Mouse (Mus musculus) left cerebral cortex, adult 8-10 months (tissue): Measurements from ENCODE around the gene Kif2a. TPM values are rescaled to one million over a fixed set of nuclear protein-coding genes. Genes with fewer than 3 reads are reported as not detected.
A peak's percentile ranks its signal among the peaks of the same experiment; 100 is the strongest.
"Not testable (repeated sequence)": the region's sequence is repeated elsewhere in the genome, so short reads cannot be mapped to it uniquely, and the experiment has no call there.

Experiments
- DNase-seq, 2 experiments: peaks; one replicate each; pipeline ENCODE4 v3.0.0; 2022; ENCODE audit warnings: low spot score in 2 of 2
- total RNA-seq, 4 experiments: library from RNA; stranded (reverse); gene quantifications; 2 replicates each; pipeline ENCODE4 v1.2.4; 2022

The Kif2a gene
- total RNA-seq, 4 experiments from 2014 or later = 77.4 to 94.3 (median 88.1) TPM

DNA sequence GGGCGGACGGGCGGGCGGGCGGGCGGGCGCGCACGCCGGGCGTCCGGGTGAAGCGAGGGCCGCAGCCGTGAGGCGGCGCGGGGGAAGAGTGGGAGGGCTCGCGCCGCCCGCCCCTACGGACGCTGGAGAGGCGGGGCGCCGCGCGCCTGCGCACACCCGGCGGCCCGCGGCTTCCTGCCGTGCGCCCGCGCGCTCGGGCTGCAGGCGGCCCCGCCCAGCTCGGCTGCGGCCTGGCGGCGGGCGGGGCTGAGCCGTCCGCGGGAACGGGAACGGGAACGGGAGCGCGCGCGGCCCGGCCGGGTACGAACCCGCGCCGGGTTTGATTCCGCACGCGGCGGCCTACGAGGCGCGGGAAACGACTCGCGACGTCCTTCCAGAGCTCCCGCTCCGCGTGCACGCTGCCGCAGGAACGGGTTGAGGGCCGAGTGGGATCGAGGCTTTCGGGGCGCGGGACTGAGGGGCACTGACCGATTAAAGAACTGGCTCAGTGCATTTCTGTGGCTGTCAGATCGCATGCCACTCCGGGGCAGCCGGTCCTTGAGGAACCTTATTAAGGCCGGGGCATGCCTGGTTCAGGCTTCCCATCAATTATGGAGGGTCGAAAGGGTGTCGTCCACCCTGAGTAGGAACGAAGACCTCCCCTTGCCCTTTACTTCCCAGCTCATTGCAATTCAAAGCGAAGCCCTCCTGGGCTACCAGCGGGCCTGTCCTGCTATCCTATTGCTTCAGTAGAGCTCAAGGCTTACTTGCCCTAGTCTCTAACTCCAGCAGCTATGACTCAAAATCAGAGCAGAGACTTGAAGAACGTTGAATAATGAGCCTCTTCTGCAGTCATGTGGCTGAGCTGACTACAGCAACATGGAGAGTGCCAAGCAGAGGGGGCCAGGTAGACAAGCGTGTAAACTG lies 593 bp upstream of the Kif2a start:
- peak; percentile 37 to 71 for DNase-seq

DNA sequence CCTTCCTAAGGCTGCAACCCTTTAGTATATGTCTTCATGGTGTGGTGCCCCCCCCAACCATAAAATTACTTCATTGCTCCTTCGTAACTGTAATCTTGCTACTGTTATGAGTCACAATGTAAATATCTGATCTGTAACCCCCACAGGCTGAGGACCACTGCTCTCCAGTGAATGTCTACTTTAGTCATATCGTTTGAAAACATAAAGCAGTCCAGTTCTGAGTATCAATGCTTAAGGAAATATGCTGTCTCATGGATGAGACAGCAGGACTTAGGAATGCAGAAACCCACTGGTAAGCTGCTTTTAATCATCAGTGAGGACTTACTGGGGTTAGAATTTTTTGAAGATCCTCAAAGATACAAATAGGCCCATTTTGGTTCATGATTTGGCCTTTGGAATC lies 2.5 kb downstream of the Kif2a start:
- DNase-seq = no peak

DNA sequence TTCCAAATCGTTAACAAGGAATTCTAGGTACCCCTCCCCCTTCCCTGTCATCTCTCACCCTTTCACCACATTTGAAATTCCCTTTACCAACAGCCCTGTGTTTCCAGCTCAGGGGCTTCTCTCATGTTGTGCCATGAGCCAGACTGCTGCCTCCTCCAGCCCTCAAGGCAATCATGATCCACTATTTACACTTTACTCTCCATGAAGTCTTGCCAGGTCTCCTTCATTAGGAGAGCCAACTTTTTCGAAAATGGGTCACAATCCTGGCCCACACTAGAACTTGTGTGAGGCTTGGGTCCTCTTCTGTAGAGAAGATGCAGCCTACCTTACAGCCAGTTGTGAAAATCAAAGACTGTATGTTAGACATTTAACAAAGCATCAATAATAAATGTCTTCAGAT lies 8.0 kb downstream of the Kif2a start:
- no peak for DNase-seq

DNA sequence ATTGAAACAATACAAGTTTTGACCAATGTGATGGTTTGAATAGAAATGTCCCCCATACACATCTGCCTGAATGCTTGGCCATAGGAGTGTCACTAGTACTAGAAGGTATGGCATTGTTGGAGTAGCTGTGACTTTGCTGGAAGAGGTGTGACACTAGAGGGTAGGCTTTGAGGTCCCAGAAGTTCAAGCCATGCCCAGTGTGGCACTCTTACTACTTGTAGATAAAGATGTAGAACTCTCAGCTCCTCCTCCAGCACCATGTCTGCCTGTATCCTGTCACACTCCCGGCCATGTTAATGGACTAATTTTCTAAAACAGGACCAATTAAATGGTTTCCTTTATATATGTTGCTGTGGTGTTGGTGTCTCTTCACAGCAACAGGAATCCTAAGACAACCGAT lies 10.3 kb downstream of the Kif2a start:
- no peak for DNase-seq

DNA sequence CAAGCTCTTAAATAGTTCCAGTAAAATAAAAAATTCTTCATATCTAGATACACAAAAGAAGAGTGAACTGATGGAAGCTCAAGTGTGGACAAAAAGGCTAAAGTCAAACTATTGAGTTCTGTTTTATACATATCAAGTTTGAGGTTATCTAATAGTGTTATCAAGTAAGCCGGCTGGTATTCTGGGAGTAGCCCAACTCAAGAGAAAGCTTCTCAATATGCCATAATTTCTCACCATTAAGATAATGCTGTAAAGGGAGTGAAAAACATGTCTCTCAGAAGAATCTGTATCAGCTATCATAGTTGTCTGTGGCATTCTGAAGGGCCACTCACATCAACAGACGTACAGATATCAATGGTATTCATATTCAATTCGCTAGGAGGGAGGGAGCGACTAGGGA lies 13.8 kb downstream of the Kif2a start:
- no peak for DNase-seq

DNA sequence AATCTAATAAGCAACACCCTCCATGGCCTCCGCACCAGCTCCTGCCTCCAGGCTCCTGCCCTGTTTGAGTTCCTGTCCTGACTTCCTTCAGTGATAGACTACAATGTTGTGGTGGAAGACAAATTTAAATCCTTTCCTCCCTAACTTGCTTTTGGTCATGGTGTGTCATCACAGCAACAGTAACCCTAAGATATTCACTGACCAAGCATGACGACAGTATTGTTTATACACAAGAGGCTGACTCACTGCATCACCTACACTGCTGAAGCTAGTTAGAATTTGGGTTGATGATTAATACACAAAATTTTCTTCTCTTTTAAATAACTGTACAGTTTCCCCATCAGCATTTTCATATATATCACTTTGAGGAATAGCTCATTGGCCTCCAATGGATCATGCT lies 18.7 kb downstream of the Kif2a start:
- no peak for DNase-seq

DNA sequence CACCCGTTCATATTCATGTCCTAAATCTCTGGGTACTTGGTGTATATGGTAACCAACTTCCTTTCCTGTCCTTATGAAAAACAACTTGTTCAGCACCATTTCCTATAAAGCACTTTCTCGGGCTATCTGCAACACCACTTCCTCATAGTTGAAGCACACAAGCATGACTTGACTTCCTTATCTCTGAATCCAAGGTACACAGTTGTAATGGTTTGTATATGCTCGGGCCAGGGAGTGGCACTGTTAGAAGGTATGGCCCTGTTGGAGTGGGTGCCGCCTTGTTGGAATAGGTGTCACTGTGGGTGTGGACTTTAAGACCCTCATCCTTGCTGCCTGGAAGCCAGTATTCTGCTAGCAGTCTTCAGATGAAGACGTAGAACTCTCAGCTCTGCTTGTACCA lies 23.3 kb downstream of the Kif2a start:
- DNase-seq = no peak

DNA sequence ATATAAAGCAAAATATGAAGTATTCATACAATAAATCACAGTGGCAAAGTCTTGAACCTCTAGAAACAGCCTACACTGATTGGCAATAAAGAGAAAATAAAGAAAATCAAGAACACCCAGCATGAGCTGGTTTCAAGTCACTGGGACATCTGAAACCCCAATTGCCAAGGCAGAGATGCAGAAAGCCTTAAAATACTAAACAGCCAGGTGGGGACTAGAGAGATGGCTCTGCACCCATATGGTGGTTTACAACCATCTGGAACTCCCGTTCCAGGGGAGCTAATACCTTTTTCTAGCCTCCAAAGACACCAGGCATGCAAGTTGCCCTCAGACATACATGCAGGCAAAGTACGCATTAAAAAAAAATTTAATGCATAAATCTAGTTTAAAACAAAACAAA lies 23.9 kb downstream of the Kif2a start:
- no peak for DNase-seq

DNA sequence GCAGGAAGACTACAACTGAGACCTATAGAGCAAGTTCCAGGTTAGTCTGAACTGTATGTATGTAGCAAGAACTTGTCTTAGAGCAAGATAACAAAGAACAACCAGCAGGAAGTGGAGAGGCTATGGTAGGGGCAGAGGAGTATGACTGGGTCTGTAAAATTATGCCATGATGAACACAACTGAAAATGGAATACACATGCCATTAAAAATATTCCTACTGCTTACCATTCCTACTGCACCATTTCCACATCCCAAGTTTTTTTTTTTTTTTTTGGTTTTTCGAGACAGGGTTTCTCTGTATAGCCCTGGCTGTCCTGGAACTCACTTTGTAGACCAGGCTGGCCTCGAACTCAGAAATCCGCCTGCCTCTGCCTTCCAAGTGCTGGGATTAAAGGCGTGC lies 24.4 kb downstream of the Kif2a start:
- DNase-seq = not testable (repeated sequence)

DNA sequence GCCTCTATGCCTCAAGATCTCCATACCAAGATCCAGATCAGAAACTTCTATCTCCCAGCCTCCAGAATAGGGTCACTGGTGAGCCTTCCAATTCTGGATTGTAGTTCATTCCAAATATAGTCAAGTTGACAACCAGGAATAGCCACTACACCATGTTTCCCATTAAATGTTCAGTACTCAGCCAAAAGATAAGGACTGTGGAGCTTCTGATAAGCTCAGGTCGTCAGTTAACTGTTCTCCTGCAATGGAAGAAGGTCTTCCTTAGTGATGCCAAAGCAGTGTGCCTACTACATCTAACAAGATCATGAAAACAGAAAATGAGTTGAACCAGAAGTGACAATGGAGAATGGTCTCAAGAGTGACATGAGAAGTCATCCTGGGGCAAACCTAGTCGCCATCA lies 25.0 kb downstream of the Kif2a start:
- DNase-seq = no peak

DNA sequence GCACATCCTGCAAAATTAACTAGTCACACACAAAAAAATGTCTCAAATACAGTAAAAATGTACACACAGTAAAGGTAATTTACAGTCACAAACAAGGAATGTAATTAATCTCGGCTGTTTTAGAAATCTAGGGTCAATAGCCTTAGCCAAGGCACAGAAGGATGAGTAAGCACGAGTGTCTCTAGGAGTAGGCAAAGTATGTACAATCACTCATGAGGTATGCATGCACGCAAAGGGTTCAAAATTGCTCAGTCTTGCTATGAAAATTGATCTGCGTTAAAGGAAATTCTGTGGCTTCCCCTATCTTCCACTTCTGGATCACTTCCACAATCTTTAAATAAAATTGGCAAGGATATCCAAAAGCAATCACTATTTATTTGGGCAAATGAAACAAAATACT lies 60.4 kb downstream of the Kif2a start:
- no peak for DNase-seq

DNA sequence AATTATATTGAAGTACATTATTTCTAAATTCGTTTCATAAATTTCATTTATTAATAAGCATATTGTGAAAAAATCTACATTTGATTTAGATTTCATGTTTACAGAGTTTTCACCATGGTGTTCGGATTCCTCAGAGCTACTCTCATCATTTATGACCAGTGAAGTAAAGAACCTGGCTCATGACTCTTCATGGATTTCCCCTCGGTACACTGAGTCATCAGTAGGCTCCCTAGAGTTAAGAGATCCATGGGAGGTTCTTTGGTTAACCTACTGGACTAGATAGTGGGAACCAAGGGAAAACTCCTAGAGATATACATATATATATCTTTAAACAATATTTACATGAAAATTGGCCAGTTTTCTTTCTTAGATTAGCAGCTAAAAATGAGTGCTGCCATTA lies 61.4 kb downstream of the Kif2a start:
- no peak for DNase-seq

DNA sequence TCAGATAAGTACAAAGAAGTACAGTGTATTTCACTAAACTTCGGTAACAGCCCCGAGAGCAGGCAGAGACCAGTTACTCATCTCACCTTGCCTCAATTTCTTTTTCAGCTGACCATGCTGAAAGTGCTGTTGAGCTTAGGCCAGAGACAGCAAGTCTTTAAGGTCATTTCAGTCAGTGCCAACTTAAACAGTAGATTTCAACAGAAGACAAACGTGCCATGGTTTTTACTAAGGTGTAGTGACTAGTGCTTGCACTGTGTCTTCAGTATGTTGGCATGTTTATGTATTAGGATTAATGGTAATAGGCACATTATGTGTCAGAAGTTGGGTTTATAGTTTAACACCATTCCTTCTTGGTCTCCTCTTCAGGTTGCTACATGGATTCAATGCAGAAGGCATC lies 63.6 kb downstream of the Kif2a start:
- no peak for DNase-seq

DNA sequence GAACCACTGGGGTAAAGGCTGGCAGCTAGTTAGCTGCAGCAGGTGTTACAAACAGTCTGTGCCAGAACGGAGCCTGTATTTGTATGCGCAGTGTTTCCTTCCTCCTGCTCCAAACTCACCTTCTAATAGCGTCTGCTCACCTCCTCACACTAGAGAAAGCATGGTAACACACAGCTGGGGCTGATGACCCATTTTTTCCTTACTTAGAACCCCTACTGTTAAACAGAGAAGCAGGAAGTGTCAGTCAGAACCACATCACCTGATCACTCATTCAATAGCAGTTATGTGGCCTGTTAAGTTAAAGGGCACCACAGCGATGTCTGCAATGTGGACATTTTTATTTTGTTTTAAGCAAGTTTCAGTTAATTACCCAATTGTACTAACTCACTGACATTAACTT lies 64.4 kb downstream of the Kif2a start:
- no peak for DNase-seq

DNA sequence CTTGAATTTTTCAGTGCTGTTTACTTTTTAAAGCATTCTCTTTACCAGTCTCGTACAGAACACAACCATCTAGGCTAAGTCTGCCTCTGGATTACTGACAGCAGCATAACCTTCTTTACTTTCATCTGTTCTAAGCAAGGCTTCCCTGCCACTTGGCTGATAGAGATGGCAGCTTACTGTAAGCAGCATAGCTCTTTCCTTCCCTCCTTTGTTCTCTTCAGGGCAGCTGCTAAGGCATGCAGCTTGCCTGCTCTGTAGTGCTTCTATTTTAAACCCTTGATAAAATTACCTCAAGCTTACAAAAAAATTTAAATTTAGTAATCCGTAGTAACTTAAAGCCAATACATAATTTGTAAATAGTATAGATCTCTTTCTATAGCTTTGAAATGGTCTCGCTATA lies 67.0 kb downstream of the Kif2a start:
- DNase-seq = no peak

DNA sequence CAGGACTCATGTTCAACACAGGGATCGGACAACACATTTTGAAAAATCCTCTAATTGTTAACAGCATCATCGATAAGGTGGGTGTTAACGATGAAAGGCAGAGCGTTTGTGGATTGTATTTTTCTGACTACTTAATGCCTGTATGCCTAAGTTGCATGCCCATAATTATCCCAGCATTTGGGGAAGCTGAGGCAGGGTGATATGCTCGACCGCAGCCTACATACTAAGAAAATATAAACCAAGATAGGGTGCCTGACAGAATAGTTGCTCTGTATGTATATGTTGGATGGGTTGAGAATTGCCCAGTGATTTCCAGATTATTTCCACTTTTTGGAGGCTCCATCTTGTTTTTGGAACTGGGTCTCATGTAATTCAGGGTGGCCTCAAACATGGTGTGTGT lies 74.3 kb downstream of the Kif2a start:
- DNase-seq = no peak

DNA sequence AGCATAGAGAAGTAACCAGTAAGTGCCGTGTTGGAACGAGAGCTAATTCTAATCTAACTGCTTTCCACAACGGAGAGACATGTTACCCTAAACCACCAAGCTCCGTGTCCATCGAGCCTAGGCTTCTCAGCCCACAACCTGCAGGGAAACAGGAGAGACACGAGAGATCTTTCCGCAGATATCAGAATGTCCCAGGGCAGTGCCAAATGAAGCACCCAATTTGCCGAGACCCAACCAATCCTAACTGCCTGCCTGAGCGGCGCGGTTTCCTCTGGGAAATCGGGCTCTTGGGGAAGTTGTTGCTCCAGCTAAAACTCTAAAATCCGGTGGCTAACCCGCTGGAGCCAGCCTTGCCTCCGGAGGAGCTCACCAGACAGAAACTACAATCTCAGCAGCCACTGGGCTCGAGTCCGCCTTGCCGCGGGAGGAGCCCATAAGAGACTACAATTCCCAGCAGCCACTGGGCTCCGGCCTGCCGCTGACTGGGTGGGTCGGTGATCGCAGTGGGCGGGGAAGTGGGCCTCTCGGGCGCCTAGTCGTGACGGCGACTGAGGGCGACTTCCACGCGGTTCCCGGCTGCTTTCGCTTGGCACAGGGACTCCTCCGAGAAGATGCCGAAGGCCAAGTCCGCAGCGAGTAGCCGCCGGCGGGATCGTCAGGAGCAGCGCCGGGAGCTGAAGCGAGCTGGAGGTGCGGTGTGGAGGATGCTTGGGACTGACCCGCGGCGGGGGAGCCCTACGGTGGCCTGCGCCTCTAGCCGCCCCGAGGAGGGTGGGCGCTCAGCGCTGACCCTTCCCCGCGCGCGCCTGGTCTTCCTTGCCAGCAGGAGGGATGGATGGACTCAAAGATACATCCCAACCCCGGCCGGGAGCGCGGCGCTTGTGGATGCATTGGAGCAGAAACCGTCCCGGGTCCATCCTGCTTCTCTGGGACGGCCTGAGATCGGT lies 75.1 kb downstream of the Kif2a start, which contains the start of gene Dimt1:
Gene Dimt1, plus strand, starts transcription at position 534 of the 947 bp plus-strand sequence.
- DNase-seq = peak; percentile 74 to 95

DNA sequence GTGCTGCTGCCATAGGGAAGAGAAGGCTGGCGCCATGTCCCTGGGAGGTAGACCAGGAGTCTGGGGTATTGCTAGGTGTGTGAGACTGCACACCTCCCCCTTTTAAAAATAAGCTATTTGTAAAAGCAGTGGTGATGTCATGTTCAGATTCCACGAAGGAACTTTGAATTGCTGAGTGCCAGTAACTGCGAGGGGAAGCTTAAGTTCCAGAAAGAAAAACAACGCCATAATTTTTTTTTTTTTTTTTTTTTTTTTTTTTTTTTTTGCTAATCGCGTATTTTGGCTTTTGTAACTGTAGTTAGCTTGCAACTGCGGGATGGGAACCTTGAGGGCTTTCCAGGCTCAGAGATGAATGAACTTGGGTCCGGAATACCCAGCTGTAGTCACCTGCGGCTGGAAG lies 76.4 kb downstream of the Kif2a start:
- no peak for DNase-seq

DNA sequence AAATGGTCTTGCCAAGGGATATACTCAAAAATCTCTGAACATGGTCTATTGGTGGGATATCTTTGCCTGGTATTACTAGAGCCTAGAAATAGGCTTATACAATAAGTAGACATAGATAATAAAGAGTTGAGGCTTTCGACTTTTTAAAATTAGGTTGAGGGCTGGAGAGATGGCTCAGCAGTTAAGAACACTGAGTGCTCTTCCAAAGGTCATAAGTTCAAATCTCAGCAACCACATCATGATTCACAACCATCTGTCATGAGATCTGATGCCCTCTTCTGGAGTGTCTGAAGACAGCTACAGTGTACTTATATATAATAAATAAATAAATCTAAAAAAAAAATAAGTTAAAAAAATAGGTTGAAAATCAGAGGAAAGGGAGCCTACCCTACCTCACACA lies 79.2 kb downstream of the Kif2a start:
- no peak for DNase-seq

DNA sequence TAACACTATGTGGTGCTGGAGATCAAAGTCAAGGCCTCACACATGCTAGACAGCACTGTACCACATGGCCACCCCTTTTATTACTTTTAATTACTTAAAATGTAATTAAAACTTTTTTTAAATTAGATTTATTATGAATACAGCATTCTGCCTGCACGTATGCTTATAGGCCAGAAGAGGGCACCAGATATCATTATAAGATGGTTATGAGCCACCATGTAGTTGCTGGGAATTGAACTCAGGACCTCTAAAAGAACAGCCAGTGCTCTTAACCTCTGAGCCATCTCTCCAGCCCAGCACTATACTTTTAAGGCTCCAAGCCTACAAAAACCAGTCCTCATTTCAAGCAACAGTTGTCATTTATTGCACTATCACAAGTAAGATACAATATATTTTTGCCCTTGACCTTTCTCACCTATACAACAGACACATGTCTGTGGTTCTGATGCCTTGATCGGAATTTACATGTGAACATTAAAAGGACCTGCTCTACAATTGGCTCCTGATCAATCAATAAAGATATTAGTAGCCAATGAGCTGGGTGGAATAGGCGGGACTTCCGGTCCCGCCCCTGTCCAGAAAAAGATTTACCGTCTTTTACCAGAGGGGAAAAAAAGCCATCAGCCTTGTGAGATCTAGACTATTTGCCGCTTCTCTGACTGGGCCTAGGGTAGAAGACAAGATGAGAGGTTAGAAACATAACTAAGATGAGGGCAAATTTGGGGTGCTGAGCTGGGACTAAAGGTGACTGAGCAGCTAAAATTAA lies 80.5 kb downstream of the Kif2a start:
- DNase-seq = no peak

DNA sequence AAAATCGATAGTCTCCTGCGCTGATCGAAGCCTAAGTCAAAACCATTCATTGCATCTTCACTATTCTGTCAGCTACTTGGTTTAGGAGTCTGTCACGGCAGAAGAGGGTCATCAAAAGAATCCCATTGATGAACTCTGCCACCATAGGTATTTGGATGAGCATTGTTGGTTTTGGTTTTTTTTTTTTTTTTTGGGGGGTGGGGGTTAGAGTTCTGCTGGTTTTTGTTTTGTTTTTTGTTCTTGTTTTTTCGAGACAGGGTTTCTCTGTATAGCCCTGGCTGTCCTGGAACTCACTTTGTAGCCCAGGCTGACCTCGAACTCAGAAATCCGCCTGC lies 84.8 kb downstream of the Kif2a start:
- DNase-seq = no peak
